Comparison of ENCODE assay signal across 26 mouse cellular contexts in the genomic region with DNA sequence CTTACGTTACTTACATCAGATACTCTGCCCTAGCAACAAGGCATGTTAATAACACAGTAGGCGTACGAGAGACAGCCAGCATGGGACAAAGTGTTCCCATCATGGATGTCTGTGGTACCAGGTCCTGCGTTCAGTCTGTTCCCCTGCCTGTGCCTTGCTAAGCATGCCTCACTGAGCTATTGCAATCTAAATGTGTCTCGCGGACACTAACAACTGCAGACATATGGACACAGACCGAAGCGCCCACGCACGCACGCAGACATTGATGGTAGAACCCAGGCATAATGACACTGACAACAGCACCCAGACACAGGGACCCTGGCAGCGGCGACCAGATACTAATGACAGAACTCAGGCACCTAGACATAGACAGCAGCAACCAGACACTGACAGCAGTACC.
DNase-seq lines count a peak whose midpoint lies in the region; TF ChIP-seq lines count a peak whose summit lies in the region.
"Had no signal": no experiment of that assay in that cellular context is flagged by ENCODE, and none has a peak within 500 bp of the region (broad histone marks: within the 10 kb centered on the region; RNA-seq: fewer than 3 reads in every experiment).

No protein-coding gene starts in this region.

- H3K4me3 ChIP-seq in layer of hippocampus, adult 2 months, result no peak overlapping the region
- H3K4me3 ChIP-seq: embryonic facial prominence, embryonic 15.5 days; hindbrain, embryonic 13.5 days; kidney, embryonic 15.5 days; limb, embryonic 10.5 days; liver, embryonic 15.5 days; lung, embryonic 15.5 days; megakaryocyte, embryonic 14.5 days; myocyte; neural tube, embryonic 13.5 days had no signal

- intact Hi-C loops in heart, postnatal 36 days (cut with DNase I), result no loop called here

- no peak for TF ChIP-seq CTCF in layer of hippocampus, adult 2 months (conservative IDR thresholded peaks at IDR 0.05)

- DNase-seq in heart, adult 11 months, result peak; percentile 51
- no peak for DNase-seq in heart, postnatal 36 days
- DNase-seq in right cerebral cortex, adult 2 months (ENCODE audit: low spot score in 2 of 2), result peak; percentile 15 to 34
- DNase-seq in right cerebral cortex, postnatal 25 days, result no peak
- peak; percentile 23 to 42 for DNase-seq in layer of hippocampus, adult 2 months (ENCODE audit: low spot score in 2 of 2)
- DNase-seq in layer of hippocampus, postnatal 36 days, result peak; percentile 37 to 41
- no peak for DNase-seq in ovary, postnatal 14 days (ENCODE audit: low spot score)
- no peak for DNase-seq in urinary bladder, postnatal 14 days (ENCODE audit: low spot score)
- DNase-seq: adrenal gland, postnatal 25 days; cerebellum, adult 11 months; cerebellum, adult 9-11 months; gastrocnemius, postnatal 25 days; kidney, adult 11 months; kidney, postnatal 36 days; liver; lung, postnatal 36 days had no signal

- peak overlapping the region; percentile 70 for H3K27ac ChIP-seq in layer of hippocampus, adult 2 months
- H3K27ac ChIP-seq: embryonic facial prominence, embryonic 15.5 days; hindbrain, embryonic 13.5 days; kidney, embryonic 15.5 days; limb, embryonic 10.5 days; liver, embryonic 15.5 days; lung, embryonic 15.5 days; neural tube, embryonic 13.5 days; stomach, postnatal 0 days had no signal

Comparison
In these comparisons a context has a peak if more than half of its experiments do, and no peak if none do; other contexts are left out.
1. DNase-seq: peak in heart, adult 11 months (single experiment), right cerebral cortex, adult 2 months (2 of 2), layer of hippocampus, adult 2 months (2 of 2) and layer of hippocampus, postnatal 36 days (2 of 2); none in heart, postnatal 36 days (0 of 2), right cerebral cortex, postnatal 25 days (single experiment), ovary, postnatal 14 days (single experiment) and urinary bladder, postnatal 14 days (single experiment).